Mouse (Mus musculus): ENCODE data around the gene Agtpbp1. TPM values are rescaled to one million over a fixed set of nuclear protein-coding genes. Genes with fewer than 3 reads are reported as not detected.

Agtpbp1 gene
- polyA plus RNA-seq, 1 experiment from 2014 or later = 31.3 TPM

GRCm38 (mm10) chr13:59515074-59515473, 70.0 kb downstream of the Agtpbp1 start:
- no peaks in the 10 kb centered on the region for H3K36me3 ChIP-seq (ENCODE audit: control insufficient read depth, insufficient read depth, low read length)
- DNase-seq (ENCODE audit: low spot score) (peak; percentile 56), ATAC-seq (ENCODE audit: low FRiP score) (no peak)
- H3K9me3 ChIP-seq (ENCODE audit: control insufficient read depth, low read length) = no peaks in the 10 kb centered on the region
- H3K27ac ChIP-seq (ENCODE audit: low read depth, low read length) = no peak overlapping the region
- WGBS = 14% methylated on average over 7 of the region's 7 CpGs
- no peak overlapping the region for H3K4me3 ChIP-seq (ENCODE audit: low read depth, low read length)
- no peak overlapping the region for H3K4me2 ChIP-seq (replicated peaks; ENCODE audit: low read depth, low read length)
- H3K27me3 ChIP-seq (ENCODE audit: control insufficient read depth, insufficient read depth, low read length) = no peaks in the 10 kb centered on the region
- no peak overlapping the region for H3K9ac ChIP-seq (ENCODE audit: low read depth, low read length)
- no peaks in the 10 kb centered on the region for H3K4me1 ChIP-seq (replicated peaks; ENCODE audit: control insufficient read depth, insufficient read depth, low read length)

- no peaks in the 10 kb centered on the region for H3K4me1 ChIP-seq (replicated peaks; ENCODE audit: control insufficient read depth, insufficient read depth, low read length)
- no peak overlapping the region for H3K4me3 ChIP-seq (ENCODE audit: low read depth, low read length)
- no peaks in the 10 kb centered on the region for H3K9me3 ChIP-seq (ENCODE audit: control insufficient read depth, low read length)
- H3K27ac ChIP-seq (ENCODE audit: low read depth, low read length) = no peak overlapping the region
- H3K36me3 ChIP-seq (ENCODE audit: control insufficient read depth, insufficient read depth, low read length) = no peaks in the 10 kb centered on the region
- H3K27me3 ChIP-seq (ENCODE audit: control insufficient read depth, insufficient read depth, low read length) = no peaks in the 10 kb centered on the region
- DNase-seq (ENCODE audit: low spot score) (no peak), ATAC-seq (ENCODE audit: low FRiP score) (no peak)
- 76% methylated on average over 10 of the region's 10 CpGs for WGBS
- H3K4me2 ChIP-seq (replicated peaks; ENCODE audit: low read depth, low read length) = no peak overlapping the region
- no peak overlapping the region for H3K9ac ChIP-seq (ENCODE audit: low read depth, low read length)
Observed at GRCm38 (mm10) chr13:59509644-59510366, 75.2 kb downstream of the Agtpbp1 start.

GRCm38 (mm10) chr13:59508584-59508983, 76.4 kb downstream of the Agtpbp1 start:
- Histone ChIP-seq H3K4me1 (replicated peaks; ENCODE audit: control insufficient read depth, insufficient read depth, low read length) (no peaks in the 10 kb centered on the region), H3K9me3 (ENCODE audit: control insufficient read depth, low read length) (no peaks in the 10 kb centered on the region), H3K36me3 (ENCODE audit: control insufficient read depth, insufficient read depth, low read length) (no peaks in the 10 kb centered on the region), H3K9ac (ENCODE audit: low read depth, low read length) (no peak overlapping the region), H3K4me3 (ENCODE audit: low read depth, low read length) (no peak overlapping the region), H3K27ac (ENCODE audit: low read depth, low read length) (no peak overlapping the region), H3K27me3 (ENCODE audit: control insufficient read depth, insufficient read depth, low read length) (no peaks in the 10 kb centered on the region), H3K4me2 (replicated peaks; ENCODE audit: low read depth, low read length) (no peak overlapping the region)
- ATAC-seq (ENCODE audit: low FRiP score) = no peak
- 74% methylated on average over 4 of the region's 4 CpGs for WGBS
- DNase-seq (ENCODE audit: low spot score) = no peak

GRCm38 (mm10) chr13:59506450-59506849, 78.6 kb downstream of the Agtpbp1 start:
- Histone ChIP-seq H3K9ac (ENCODE audit: low read depth, low read length) (no peak overlapping the region), H3K27ac (ENCODE audit: low read depth, low read length) (no peak overlapping the region), H3K27me3 (ENCODE audit: control insufficient read depth, insufficient read depth, low read length) (no peaks in the 10 kb centered on the region), H3K4me3 (ENCODE audit: low read depth, low read length) (no peak overlapping the region), H3K36me3 (ENCODE audit: control insufficient read depth, insufficient read depth, low read length) (no peaks in the 10 kb centered on the region), H3K4me1 (replicated peaks; ENCODE audit: control insufficient read depth, insufficient read depth, low read length) (no peaks in the 10 kb centered on the region), H3K4me2 (replicated peaks; ENCODE audit: low read depth, low read length) (no peak overlapping the region), H3K9me3 (ENCODE audit: control insufficient read depth, low read length) (no peaks in the 10 kb centered on the region)
- 90% methylated on average over 1 of the region's 1 CpGs for WGBS
- no peak for ATAC-seq (ENCODE audit: low FRiP score)
- no peak for DNase-seq (ENCODE audit: low spot score)

GRCm38 (mm10) chr13:59505867-59506266, 79.2 kb downstream of the Agtpbp1 start:
- Histone ChIP-seq H3K9ac (ENCODE audit: low read depth, low read length) (no peak overlapping the region), H3K27ac (ENCODE audit: low read depth, low read length) (no peak overlapping the region), H3K4me1 (replicated peaks; ENCODE audit: control insufficient read depth, insufficient read depth, low read length) (no peaks in the 10 kb centered on the region), H3K4me3 (ENCODE audit: low read depth, low read length) (no peak overlapping the region), H3K4me2 (replicated peaks; ENCODE audit: low read depth, low read length) (no peak overlapping the region), H3K27me3 (ENCODE audit: control insufficient read depth, insufficient read depth, low read length) (no peaks in the 10 kb centered on the region), H3K36me3 (ENCODE audit: control insufficient read depth, insufficient read depth, low read length) (no peaks in the 10 kb centered on the region), H3K9me3 (ENCODE audit: control insufficient read depth, low read length) (no peaks in the 10 kb centered on the region)
- DNase-seq (ENCODE audit: low spot score) (no peak), ATAC-seq (ENCODE audit: low FRiP score) (no peak)
- WGBS = 86% methylated on average over 4 of the region's 4 CpGs

GRCm38 (mm10) chr13:59503581-59503980, 81.4 kb downstream of the Agtpbp1 start:
- no peaks in the 10 kb centered on the region for H3K36me3 ChIP-seq (ENCODE audit: control insufficient read depth, insufficient read depth, low read length)
- H3K4me2 ChIP-seq (replicated peaks; ENCODE audit: low read depth, low read length) = no peak overlapping the region
- H3K9me3 ChIP-seq (ENCODE audit: control insufficient read depth, low read length) = no peaks in the 10 kb centered on the region
- H3K4me1 ChIP-seq (replicated peaks; ENCODE audit: control insufficient read depth, insufficient read depth, low read length) = no peaks in the 10 kb centered on the region
- no peaks in the 10 kb centered on the region for H3K27me3 ChIP-seq (ENCODE audit: control insufficient read depth, insufficient read depth, low read length)
- H3K27ac ChIP-seq (ENCODE audit: low read depth, low read length) = no peak overlapping the region
- H3K9ac ChIP-seq (ENCODE audit: low read depth, low read length) = no peak overlapping the region
- WGBS = 83% methylated on average over 4 of the region's 4 CpGs
- no peak for DNase-seq (ENCODE audit: low spot score)
- ATAC-seq (ENCODE audit: low FRiP score) = no peak
- H3K4me3 ChIP-seq (ENCODE audit: low read depth, low read length) = no peak overlapping the region

- 90% methylated on average over 6 of the region's 6 CpGs for WGBS
- Histone ChIP-seq H3K9me3 (ENCODE audit: control insufficient read depth, low read length) (no peaks in the 10 kb centered on the region), H3K27me3 (ENCODE audit: control insufficient read depth, insufficient read depth, low read length) (no peaks in the 10 kb centered on the region), H3K36me3 (ENCODE audit: control insufficient read depth, insufficient read depth, low read length) (no peaks in the 10 kb centered on the region), H3K4me2 (replicated peaks; ENCODE audit: low read depth, low read length) (no peak overlapping the region), H3K4me3 (ENCODE audit: low read depth, low read length) (no peak overlapping the region), H3K27ac (ENCODE audit: low read depth, low read length) (no peak overlapping the region), H3K9ac (ENCODE audit: low read depth, low read length) (no peak overlapping the region), H3K4me1 (replicated peaks; ENCODE audit: control insufficient read depth, insufficient read depth, low read length) (no peaks in the 10 kb centered on the region; the same call in 1 of the 2 replicates)
- no peak for DNase-seq (ENCODE audit: low spot score)
- no peak for ATAC-seq (ENCODE audit: low FRiP score)
Observed at GRCm38 (mm10) chr13:59499831-59500230, 85.2 kb downstream of the Agtpbp1 start.

GRCm38 (mm10) chr13:59499374-59499773, 85.7 kb downstream of the Agtpbp1 start:
- Histone ChIP-seq H3K9me3 (ENCODE audit: control insufficient read depth, low read length) (no peaks in the 10 kb centered on the region), H3K27me3 (ENCODE audit: control insufficient read depth, insufficient read depth, low read length) (no peaks in the 10 kb centered on the region), H3K9ac (ENCODE audit: low read depth, low read length) (no peak overlapping the region), H3K27ac (ENCODE audit: low read depth, low read length) (no peak overlapping the region), H3K36me3 (ENCODE audit: control insufficient read depth, insufficient read depth, low read length) (no peaks in the 10 kb centered on the region), H3K4me3 (ENCODE audit: low read depth, low read length) (no peak overlapping the region), H3K4me2 (replicated peaks; ENCODE audit: low read depth, low read length) (no peak overlapping the region), H3K4me1 (replicated peaks; ENCODE audit: control insufficient read depth, insufficient read depth, low read length) (no peaks in the 10 kb centered on the region; the same call in 1 of the 2 replicates)
- DNase-seq (ENCODE audit: low spot score) (no peak), ATAC-seq (ENCODE audit: low FRiP score) (no peak)
- WGBS = 95% methylated on average over 2 of the region's 2 CpGs

- H3K27me3 ChIP-seq (ENCODE audit: control insufficient read depth, insufficient read depth, low read length) = no peaks in the 10 kb centered on the region
- DNase-seq (ENCODE audit: low spot score) (no peak), ATAC-seq (ENCODE audit: low FRiP score) (no peak)
- no peaks in the 10 kb centered on the region for H3K9me3 ChIP-seq (ENCODE audit: control insufficient read depth, low read length)
- no peak overlapping the region for H3K27ac ChIP-seq (ENCODE audit: low read depth, low read length)
- H3K4me3 ChIP-seq (ENCODE audit: low read depth, low read length) = no peak overlapping the region
- H3K4me2 ChIP-seq (replicated peaks; ENCODE audit: low read depth, low read length) = no peak overlapping the region
- 71% methylated on average over 5 of the region's 5 CpGs for WGBS
- H3K36me3 ChIP-seq (ENCODE audit: control insufficient read depth, insufficient read depth, low read length) = no peaks in the 10 kb centered on the region
- no peak overlapping the region for H3K9ac ChIP-seq (ENCODE audit: low read depth, low read length)
- no peaks in the 10 kb centered on the region; the same call in 1 of the 2 replicates for H3K4me1 ChIP-seq (replicated peaks; ENCODE audit: control insufficient read depth, insufficient read depth, low read length)
Observed at GRCm38 (mm10) chr13:59498191-59498590, 86.8 kb downstream of the Agtpbp1 start.
